Mouse (Mus musculus): ENCODE results near the gene Sh2b2.

The Sh2b2 gene

DNA sequence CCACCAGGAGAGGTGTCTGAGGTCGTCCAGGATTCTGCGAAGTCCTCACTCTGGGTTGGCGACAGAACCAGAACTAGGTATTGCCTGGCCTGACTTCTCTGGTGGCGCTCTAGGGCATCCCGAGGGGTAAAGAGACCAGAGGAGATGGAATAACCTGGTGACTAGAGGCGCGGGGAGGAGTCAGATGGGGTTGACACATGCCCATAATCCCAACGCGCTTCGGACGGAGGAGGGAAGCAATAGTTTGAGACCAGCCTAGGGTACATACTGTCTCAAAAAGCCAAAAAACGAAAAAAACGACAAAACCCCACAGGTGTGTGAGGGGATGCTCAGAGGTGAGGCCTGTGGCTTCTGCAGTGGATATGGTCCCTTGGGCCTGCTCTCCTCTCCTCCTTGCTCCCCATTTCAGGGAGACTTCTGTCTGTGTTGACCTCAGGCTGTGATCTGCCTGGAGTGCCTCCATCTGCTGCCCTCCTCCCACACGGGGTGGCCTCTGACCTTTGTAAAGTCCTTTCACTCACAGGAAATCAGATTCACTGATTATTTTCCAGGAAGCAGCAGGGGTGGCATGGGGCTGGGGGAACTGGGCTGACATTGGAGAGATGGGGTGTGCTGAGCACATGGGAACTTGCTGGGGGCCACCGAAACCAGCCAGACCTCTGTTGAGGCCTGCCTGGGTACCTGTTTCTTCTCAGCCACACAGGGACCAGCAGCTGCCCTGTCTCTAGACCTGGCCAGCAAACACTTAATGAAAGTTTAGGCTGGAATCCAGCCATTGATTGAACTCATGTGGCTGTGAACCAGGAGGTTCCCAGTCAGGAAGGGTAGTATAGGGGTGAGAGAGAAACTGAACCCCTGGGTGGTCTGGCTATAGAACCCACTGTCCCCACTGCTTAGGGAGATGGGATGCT, 560 bp downstream of the Sh2b2 start:
- Histone ChIP-seq H3K4me3 (replicated peaks; ENCODE audit: low read length) (peak overlapping the region; percentile 92), H3K36me3 (ENCODE audit: insufficient read depth, low read length) (no peaks in the 10 kb centered on the region), H3K9me3 (ENCODE audit: low read length) (no peaks in the 10 kb centered on the region), H3K4me1 (replicated peaks; ENCODE audit: low read depth, low read length) (peaks cover 50% of the 10 kb centered on the region), H3K27me3 (ENCODE audit: insufficient read depth, low read length) (peaks cover 57% of the 10 kb centered on the region)
- TF ChIP-seq NANOG (IDR thresholded peaks at IDR 0.05; ENCODE audit: borderline replicate concordance, low read length) (no peak), CTCF (conservative IDR thresholded peaks at IDR 0.05; ENCODE audit: low read length) (no peak), POU5F1 (IDR thresholded peaks at IDR 0.05; ENCODE audit: borderline replicate concordance, low read length) (no peak)

DNA sequence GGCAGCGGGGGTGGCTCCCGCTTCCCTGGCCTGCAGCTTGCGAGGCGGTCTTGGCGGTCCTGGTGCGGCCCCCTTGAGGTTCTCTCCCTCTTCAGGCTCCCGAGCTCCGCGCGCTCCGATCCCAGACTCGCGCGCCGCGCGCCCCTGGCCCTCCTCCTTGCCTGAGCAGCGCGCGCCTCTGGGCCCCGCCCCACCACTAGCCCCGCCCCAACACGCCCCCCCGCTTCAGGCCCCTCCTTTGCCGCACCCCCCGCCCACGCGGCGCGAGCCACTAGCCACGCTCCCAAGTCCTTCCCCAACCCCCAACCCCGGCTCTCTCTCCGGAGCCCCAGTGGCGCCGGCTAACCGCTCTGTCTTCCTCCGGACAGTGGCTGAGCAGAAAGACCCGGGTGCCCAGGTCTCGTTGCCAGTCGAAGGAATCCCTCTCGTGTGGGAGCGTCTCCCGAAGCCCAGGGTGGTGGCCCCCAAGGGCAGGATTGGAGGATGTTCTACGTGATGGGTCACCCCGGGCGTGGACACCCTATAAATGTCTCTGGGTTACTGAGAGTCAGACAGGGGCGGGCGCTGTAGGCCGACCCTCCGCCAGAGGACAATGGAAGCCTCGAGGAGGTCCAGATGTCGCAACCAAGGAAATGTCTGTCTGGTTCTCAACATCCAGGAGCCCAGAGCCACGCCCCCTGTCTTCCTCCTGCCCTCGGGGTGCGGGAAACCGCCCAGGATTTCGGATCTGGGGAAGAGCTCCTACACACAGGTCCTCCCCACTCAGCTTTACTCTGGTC, 1.4 kb downstream of the Sh2b2 start:
- TF ChIP-seq POU5F1 (IDR thresholded peaks at IDR 0.05; ENCODE audit: borderline replicate concordance, low read length) (no peak), NANOG (IDR thresholded peaks at IDR 0.05; ENCODE audit: borderline replicate concordance, low read length) (no peak), CTCF (conservative IDR thresholded peaks at IDR 0.05; ENCODE audit: low read length) (no peak)
- H3K36me3 ChIP-seq (ENCODE audit: insufficient read depth, low read length): no peaks in the 10 kb centered on the region
- H3K9me3 ChIP-seq (ENCODE audit: low read length): no peaks in the 10 kb centered on the region
- peak overlapping the region; percentile 92 for H3K4me3 ChIP-seq (replicated peaks; ENCODE audit: low read length)
- peaks cover 55% of the 10 kb centered on the region for H3K27me3 ChIP-seq (ENCODE audit: insufficient read depth, low read length)
- peaks cover 56% of the 10 kb centered on the region for H3K4me1 ChIP-seq (replicated peaks; ENCODE audit: low read depth, low read length)

DNA sequence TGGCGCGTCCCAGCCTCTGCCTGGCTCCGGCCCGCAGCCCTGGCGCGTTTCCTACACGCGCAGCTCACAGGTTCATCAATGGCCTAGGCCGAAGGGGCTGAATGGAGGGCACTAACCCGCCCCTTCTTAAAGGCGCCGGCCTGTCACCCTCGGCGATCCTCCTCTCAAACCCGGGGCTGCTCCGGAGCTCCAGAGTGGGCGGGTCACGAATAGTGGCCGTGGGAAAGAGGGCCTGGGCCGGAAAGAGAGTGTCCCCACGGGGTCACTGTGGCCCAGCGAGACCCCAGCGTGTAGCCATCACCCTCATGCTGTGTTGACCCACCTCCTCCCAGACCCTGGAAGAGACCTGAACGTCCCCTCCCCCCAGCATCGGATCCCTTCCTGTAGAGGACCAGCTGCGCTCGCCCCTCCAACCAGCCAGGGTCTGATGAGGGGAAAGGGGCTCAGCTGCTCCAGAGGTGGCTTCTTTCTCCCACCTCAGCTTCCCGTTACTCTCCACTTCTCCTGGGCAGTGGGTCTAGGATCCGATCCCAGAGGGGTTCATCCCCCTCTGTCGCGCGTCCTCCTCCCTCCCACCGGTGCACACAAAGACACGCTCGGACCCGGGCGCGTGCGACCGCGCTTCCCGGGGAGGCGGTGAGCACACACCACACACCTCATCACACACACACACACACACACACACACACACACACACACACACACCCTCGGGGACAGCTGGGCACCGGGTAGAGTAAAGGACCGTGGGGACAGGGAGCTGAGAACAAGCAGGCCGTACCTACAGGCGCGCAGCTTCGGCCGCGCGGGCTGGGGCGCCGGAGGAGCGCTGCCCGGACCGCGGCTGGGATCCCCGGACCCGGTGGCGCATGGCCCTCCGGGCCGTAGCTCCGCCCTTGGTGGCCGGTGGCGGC, 2.2 kb downstream of the Sh2b2 start:
- Histone ChIP-seq H3K4me3 (replicated peaks; ENCODE audit: low read length) (peak overlapping the region; percentile 92), H3K9me3 (ENCODE audit: low read length) (no peaks in the 10 kb centered on the region), H3K4me1 (replicated peaks; ENCODE audit: low read depth, low read length) (peaks cover 55% of the 10 kb centered on the region), H3K36me3 (ENCODE audit: insufficient read depth, low read length) (no peaks in the 10 kb centered on the region), H3K27me3 (ENCODE audit: insufficient read depth, low read length) (peaks cover 55% of the 10 kb centered on the region)
- no peak for TF ChIP-seq NANOG (IDR thresholded peaks at IDR 0.05; ENCODE audit: borderline replicate concordance, low read length)
- TF ChIP-seq POU5F1 (IDR thresholded peaks at IDR 0.05; ENCODE audit: borderline replicate concordance, low read length): no peak

DNA sequence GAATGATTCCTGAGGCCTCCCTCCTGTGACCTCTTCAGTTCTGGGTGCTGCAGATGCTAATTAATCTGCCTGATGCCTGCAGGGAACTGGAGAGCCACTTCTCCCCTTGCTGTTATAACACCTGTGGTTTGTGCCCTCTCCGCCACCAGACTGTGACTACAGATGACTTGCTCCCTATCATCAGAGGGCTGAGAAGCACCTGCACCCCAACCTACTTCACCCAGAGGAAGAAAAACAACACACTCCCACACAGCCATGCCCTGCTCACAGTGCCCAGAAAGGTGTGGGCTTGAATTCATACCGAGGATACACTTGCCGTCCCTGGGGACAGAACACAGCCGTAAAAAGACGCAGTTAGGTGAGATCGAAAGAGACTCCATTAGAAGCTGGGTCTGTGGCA, 5.2 kb downstream of the Sh2b2 start:
- peaks cover 76% of the 10 kb centered on the region for H3K27me3 ChIP-seq (ENCODE audit: insufficient read depth, low read length)
- H3K4me3 ChIP-seq (replicated peaks; ENCODE audit: low read length): no peak overlapping the region
- H3K9me3 ChIP-seq (ENCODE audit: low read length): no peaks in the 10 kb centered on the region
- no peaks in the 10 kb centered on the region for H3K36me3 ChIP-seq (ENCODE audit: insufficient read depth, low read length)
- no peak for TF ChIP-seq CTCF (conservative IDR thresholded peaks at IDR 0.05; ENCODE audit: low read length)
- no peak for TF ChIP-seq POU5F1 (IDR thresholded peaks at IDR 0.05; ENCODE audit: borderline replicate concordance, low read length)
- no peak for TF ChIP-seq NANOG (IDR thresholded peaks at IDR 0.05; ENCODE audit: borderline replicate concordance, low read length)
- peaks cover 62% of the 10 kb centered on the region for H3K4me1 ChIP-seq (replicated peaks; ENCODE audit: low read depth, low read length)

DNA sequence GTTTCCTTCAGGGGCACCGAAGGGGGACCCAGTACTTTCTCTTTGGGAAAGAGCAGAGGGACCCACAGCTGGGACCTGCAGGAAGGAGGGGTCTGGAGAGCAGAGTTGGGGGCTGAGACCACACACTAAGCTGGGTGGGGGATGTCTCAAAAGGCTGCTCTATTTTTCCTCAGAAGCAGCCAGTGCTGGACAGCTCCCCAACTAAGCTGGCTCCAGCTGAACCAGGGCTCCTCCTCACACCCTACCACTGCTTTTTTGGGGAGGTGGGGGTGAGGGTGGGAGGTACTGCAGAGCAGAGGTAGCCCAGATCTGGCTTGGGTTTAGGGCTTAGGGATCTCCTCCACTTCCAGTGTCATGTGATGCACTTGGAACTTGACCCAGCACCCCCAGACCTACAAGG, 6.0 kb downstream of the Sh2b2 start:
- TF ChIP-seq NANOG (IDR thresholded peaks at IDR 0.05; ENCODE audit: borderline replicate concordance, low read length): no peak
- no peak for TF ChIP-seq CTCF (conservative IDR thresholded peaks at IDR 0.05; ENCODE audit: low read length)
- TF ChIP-seq POU5F1 (IDR thresholded peaks at IDR 0.05; ENCODE audit: borderline replicate concordance, low read length): no peak
- peaks cover 75% of the 10 kb centered on the region for H3K27me3 ChIP-seq (ENCODE audit: insufficient read depth, low read length)
- no peaks in the 10 kb centered on the region for H3K9me3 ChIP-seq (ENCODE audit: low read length)
- H3K4me3 ChIP-seq (replicated peaks; ENCODE audit: low read length): no peak overlapping the region
- H3K4me1 ChIP-seq (replicated peaks; ENCODE audit: low read depth, low read length): peaks cover 56% of the 10 kb centered on the region
- no peaks in the 10 kb centered on the region for H3K36me3 ChIP-seq (ENCODE audit: insufficient read depth, low read length)

DNA sequence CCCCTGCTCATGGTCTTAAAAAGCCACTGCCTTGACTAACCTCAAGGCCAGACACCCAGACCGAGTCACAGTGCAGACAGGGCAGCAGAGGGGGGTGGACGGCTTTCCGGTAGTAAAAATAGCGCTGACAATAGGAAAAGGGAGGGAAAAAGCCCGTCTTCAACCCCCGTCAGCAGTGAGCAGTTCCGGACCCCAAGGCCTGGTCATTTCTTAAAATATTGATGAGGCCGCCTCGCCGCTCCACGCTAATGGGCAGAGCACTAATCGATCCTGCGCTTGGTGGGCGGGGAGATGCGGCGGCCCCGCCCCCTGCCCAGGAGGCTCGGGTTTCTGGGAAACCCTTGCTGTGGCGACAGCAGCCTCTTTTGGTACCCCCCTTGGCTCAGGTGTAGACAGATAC, 8.7 kb downstream of the Sh2b2 start:
- peaks cover 41% of the 10 kb centered on the region for H3K4me1 ChIP-seq (replicated peaks; ENCODE audit: low read depth, low read length)
- H3K27me3 ChIP-seq (ENCODE audit: insufficient read depth, low read length): peaks cover 77% of the 10 kb centered on the region
- H3K36me3 ChIP-seq (ENCODE audit: insufficient read depth, low read length): no peaks in the 10 kb centered on the region
- H3K4me3 ChIP-seq (replicated peaks; ENCODE audit: low read length): peak overlapping the region; percentile 11; the same call in 1 of the 2 replicates
- no peak for TF ChIP-seq NANOG (IDR thresholded peaks at IDR 0.05; ENCODE audit: borderline replicate concordance, low read length)
- TF ChIP-seq CTCF (conservative IDR thresholded peaks at IDR 0.05; ENCODE audit: low read length): no peak
- no peak for TF ChIP-seq POU5F1 (IDR thresholded peaks at IDR 0.05; ENCODE audit: borderline replicate concordance, low read length)
- no peaks in the 10 kb centered on the region for H3K9me3 ChIP-seq (ENCODE audit: low read length)

DNA sequence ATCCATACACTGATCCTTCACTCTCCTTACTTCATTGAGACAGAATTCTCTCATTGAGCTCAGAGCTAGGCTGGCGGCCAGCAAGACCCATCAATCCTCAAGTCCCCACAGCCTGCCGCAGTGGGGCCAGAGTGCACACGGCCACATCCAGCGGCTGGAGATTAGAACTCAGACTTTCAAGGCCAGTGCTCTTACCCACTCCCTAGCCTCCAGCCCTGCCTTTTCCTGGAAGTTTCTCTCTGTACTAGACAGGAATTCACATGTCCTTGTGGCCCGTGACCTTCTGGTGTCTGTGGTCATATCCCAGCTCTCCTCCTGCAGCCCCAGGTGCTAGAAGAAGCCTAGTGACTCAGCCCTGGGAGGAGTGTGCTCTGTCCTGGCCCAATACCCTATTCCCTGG, 9.7 kb downstream of the Sh2b2 start:
- peaks cover 48% of the 10 kb centered on the region for H3K4me1 ChIP-seq (replicated peaks; ENCODE audit: low read depth, low read length)
- no peaks in the 10 kb centered on the region for H3K36me3 ChIP-seq (ENCODE audit: insufficient read depth, low read length)
- no peaks in the 10 kb centered on the region for H3K9me3 ChIP-seq (ENCODE audit: low read length)
- no peak for TF ChIP-seq CTCF (conservative IDR thresholded peaks at IDR 0.05; ENCODE audit: low read length)
- no peak for TF ChIP-seq POU5F1 (IDR thresholded peaks at IDR 0.05; ENCODE audit: borderline replicate concordance, low read length)
- no peak for TF ChIP-seq NANOG (IDR thresholded peaks at IDR 0.05; ENCODE audit: borderline replicate concordance, low read length)
- H3K27me3 ChIP-seq (ENCODE audit: insufficient read depth, low read length): peaks cover 76% of the 10 kb centered on the region
- H3K4me3 ChIP-seq (replicated peaks; ENCODE audit: low read length): no peak overlapping the region
